Mouse (Mus musculus): ENCODE data around the gene Fbrsl1.
A peak's percentile ranks its signal among the peaks of the same experiment; 100 is the strongest.

Gene Fbrsl1

GRCm38 (mm10) chr5:110448436-110449134 is at the start of gene Fbrsl1:
Gene Fbrsl1, minus strand, starts transcription at chr5:110448503.
- peak; percentile 96 for DNase-seq

- DNase-seq: no peak
These were observed 49.8 kb upstream of the Fbrsl1 start for GRCm38 (mm10) chr5:110498071-110498470.

GRCm38 (mm10) chr5:110497556-110497955 is 49.3 kb upstream of the Fbrsl1 start:
- no peak for DNase-seq

GRCm38 (mm10) chr5:110495051-110495450 is 46.7 kb upstream of the Fbrsl1 start:
- DNase-seq: no peak

GRCm38 (mm10) chr5:110494396-110494795 is 46.1 kb upstream of the Fbrsl1 start:
- DNase-seq: no peak

- DNase-seq: peak; percentile 74
These were observed 45.5 kb upstream of the Fbrsl1 start for GRCm38 (mm10) chr5:110493785-110494184.

- no peak for DNase-seq
These were observed 41.3 kb upstream of the Fbrsl1 start for GRCm38 (mm10) chr5:110489639-110490038.

- DNase-seq: no peak
These were observed 39.6 kb upstream of the Fbrsl1 start for GRCm38 (mm10) chr5:110487943-110488342.

- no peak for DNase-seq
These were observed 38.5 kb upstream of the Fbrsl1 start for GRCm38 (mm10) chr5:110486674-110487334.

GRCm38 (mm10) chr5:110484711-110485110 is 36.4 kb upstream of the Fbrsl1 start:
- DNase-seq: no peak

GRCm38 (mm10) chr5:110479228-110479627 is 30.9 kb upstream of the Fbrsl1 start:
- no peak for DNase-seq

GRCm38 (mm10) chr5:110474156-110474555 is 25.9 kb upstream of the Fbrsl1 start:
- DNase-seq: no peak

GRCm38 (mm10) chr5:110472834-110473233 is 24.5 kb upstream of the Fbrsl1 start:
- no peak for DNase-seq

- no peak for DNase-seq
These were observed 23.7 kb upstream of the Fbrsl1 start for GRCm38 (mm10) chr5:110471981-110472476.

- DNase-seq: no peak
These were observed 23.0 kb upstream of the Fbrsl1 start for GRCm38 (mm10) chr5:110471285-110471684.

- no peak for DNase-seq
These were observed 21.1 kb upstream of the Fbrsl1 start for GRCm38 (mm10) chr5:110469227-110469925.

- DNase-seq: no peak
These were observed 20.0 kb upstream of the Fbrsl1 start for GRCm38 (mm10) chr5:110468296-110468695.

- DNase-seq: no peak
These were observed 19.4 kb upstream of the Fbrsl1 start for GRCm38 (mm10) chr5:110467725-110468124.

- no peak for DNase-seq
These were observed 18.5 kb upstream of the Fbrsl1 start for GRCm38 (mm10) chr5:110466531-110467424.

GRCm38 (mm10) chr5:110462646-110463045 is 14.3 kb upstream of the Fbrsl1 start:
- no peak for DNase-seq

- peak; percentile 81 for DNase-seq
These were observed 10.6 kb upstream of the Fbrsl1 start for GRCm38 (mm10) chr5:110458936-110459335.

GRCm38 (mm10) chr5:110455272-110455671 is 7.0 kb upstream of the Fbrsl1 start:
- DNase-seq: no peak

GRCm38 (mm10) chr5:110449294-110449693 is 991 bp upstream of the Fbrsl1 start:
- DNase-seq: no peak

Measured in right cerebral cortex, adult 18-20 months (tissue).